Mouse (Mus musculus) small intestine, adult 2 months (tissue): ENCODE results near the gene Gm49355. TPM values are rescaled to one million over a fixed set of nuclear protein-coding genes. Genes with fewer than 3 reads are reported as not detected.
"Not testable (repeated sequence)": the region's sequence is repeated elsewhere in the genome, so short reads cannot be mapped to it uniquely, and the experiment has no call there.

ENCODE experiments used
- H3K27ac ChIP-seq: fragments of 200-500 bp; 2 replicates; pipeline ENCODE4 v1.5.1; 2012; ENCODE audit warnings: low read depth, low read length, control low read depth, inconsistent platforms; ENCODE audit not compliant: insufficient read depth
- H3K27me3 ChIP-seq: fragments of 200-500 bp; 2 replicates; pipeline ENCODE4 v1.6.1; 2012; ENCODE audit warnings: mild to moderate bottlenecking, moderate library complexity, low read length, inconsistent platforms; ENCODE audit not compliant: control insufficient read depth, insufficient read depth
- H3K36me3 ChIP-seq: fragments of 200-500 bp; 2 replicates; pipeline ENCODE4 v1.6.1; 2012; ENCODE audit warnings: mild to moderate bottlenecking, low read length, control low read depth, inconsistent platforms; ENCODE audit not compliant: control insufficient read depth, insufficient read depth
- H3K4me1 ChIP-seq: fragments of 200-500 bp; 2 replicates; pipeline ENCODE4 v1.6.1; 2012; ENCODE audit warnings: low read length, inconsistent platforms, mixed read lengths; ENCODE audit not compliant: control insufficient read depth, insufficient read depth, insufficient read length
- H3K4me3 ChIP-seq: fragments of 200-500 bp; 2 replicates; pipeline ENCODE4 v1.5.1; 2012; ENCODE audit warnings: low read depth, mild to moderate bottlenecking, control low read depth, inconsistent platforms, low read length, moderate library complexity
- CTCF ChIP-seq: fragments of 200-500 bp; IDR thresholded peaks from 2 replicates; pipeline ENCODE4 v1.5.1; 2012; ENCODE audit warnings: low read depth, mild to moderate bottlenecking, control low read depth, inconsistent platforms, low read length, moderate library complexity, mixed read lengths; ENCODE audit not compliant: insufficient replicate concordance, insufficient read length; ENCODE audit errors: extremely low read depth
- POLR2A ChIP-seq: fragments of 200-500 bp; IDR thresholded peaks from 2 replicates; pipeline ENCODE4 v1.6.1; 2012; ENCODE audit warnings: low read depth, mild to moderate bottlenecking, control low read depth, inconsistent platforms, low read length, moderate library complexity
- WGBS: fragments of 180-500 bp; shearing (Covaris S2); methylation state at CpG from one replicate; pipeline ENCODE4 v1.1.7; 2018; 5-methylcytosine and 5-hydroxymethylcytosine counted together
- polyA plus RNA-seq: library from polyadenylated mRNA; depleted of rRNA; stranded (reverse); fragments of >200 nt; gene quantifications from 2 replicates; pipeline ENCODE4 v1.2.3, GENCODE M21; 2012; rRNA removed

Gm49355 gene
- polyA plus RNA-seq = 0.04 TPM in 1 of 2 replicates, not detected in the other

DNA sequence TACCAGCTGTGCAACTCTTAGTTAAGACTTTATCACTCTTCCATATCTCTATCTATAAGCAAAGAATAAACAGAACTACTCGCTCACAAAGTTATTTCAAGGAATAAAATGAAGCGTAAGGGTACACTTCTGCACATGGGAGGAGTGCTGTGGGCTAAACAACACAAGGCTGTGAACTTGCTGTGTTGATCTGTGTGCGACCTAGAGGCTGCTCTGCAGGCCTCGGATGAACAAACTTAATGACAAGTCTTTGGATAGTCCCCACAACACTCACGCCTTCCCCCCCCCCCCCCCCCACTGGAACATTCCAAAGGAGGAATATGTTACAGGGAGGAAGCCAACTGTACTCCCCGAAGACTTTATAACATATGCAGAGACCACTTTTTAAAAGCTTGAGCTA, at the start of gene Gm49355:
Gene Gm49355, plus strand, starts transcription at position 336 of the 400 bp plus-strand sequence.
- 71% methylated on average over 6 of the region's 6 CpGs for WGBS
- Histone ChIP-seq H3K27me3 (no peaks in the 10 kb centered on the region), H3K27ac (peak within 1 kb of the TSS; percentile 82), H3K36me3 (peaks cover 4% of the 10 kb centered on the region; the same call in 1 of the 2 replicates), H3K4me3 (peak within 1 kb of the TSS; percentile 76), H3K4me1 (no peaks in the 10 kb centered on the region)
- TF ChIP-seq CTCF (no peak), POLR2A (no peak)

DNA sequence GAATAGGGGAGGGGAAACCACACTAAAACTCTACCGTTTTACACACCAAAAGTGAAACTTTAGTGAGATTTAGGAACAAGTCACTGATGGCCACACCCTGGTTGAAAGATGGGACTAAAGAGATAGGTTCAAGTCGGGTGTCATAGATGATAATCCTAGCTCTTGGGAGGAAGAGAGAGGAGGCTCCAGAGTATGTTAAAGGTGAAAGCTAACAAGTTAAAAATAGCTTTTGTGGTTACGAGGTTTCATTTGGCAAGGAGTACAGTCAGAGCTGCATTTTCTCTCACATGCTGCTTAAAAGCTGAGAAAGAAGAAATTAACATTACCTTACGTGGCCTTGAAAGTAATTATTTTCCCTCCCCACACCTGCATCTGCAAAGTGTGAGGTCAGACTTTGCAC, 40.0 kb upstream of the Gm49355 start:
- Histone ChIP-seq H3K27ac (no peak overlapping the region), H3K4me3 (no peak overlapping the region), H3K27me3 (no peaks in the 10 kb centered on the region), H3K36me3 (no peaks in the 10 kb centered on the region), H3K4me1 (no peaks in the 10 kb centered on the region)
- no peak for TF ChIP-seq POLR2A
- TF ChIP-seq CTCF = no peak
- 65% methylated on average over 4 of the region's 4 CpGs for WGBS

DNA sequence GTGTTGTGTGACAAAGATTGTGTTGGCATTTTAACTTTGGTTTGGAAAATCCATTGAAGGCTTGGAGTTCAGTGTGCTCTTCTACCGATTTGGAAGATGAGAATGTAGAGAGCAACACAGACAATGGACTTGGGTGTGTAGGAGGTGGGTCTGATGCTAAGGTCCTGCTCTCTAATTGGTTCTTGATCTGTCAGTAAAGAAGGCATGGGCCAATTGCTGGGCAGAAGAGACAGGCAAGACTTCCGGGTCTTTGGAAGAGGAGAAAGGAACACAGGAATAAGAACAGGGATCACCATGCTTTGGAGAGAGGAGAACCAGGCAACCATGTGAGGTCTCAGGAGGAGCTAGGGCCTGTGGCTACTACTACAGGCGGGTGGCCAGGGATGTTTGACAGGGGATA, 7.7 kb upstream of the Gm49355 start:
- Histone ChIP-seq H3K27ac (no peak overlapping the region), H3K36me3 (no peaks in the 10 kb centered on the region), H3K4me3 (no peak overlapping the region), H3K4me1 (no peaks in the 10 kb centered on the region), H3K27me3 (no peaks in the 10 kb centered on the region)
- TF ChIP-seq CTCF = no peak
- no peak for TF ChIP-seq POLR2A
- 51% methylated on average over 3 of the region's 3 CpGs for WGBS

DNA sequence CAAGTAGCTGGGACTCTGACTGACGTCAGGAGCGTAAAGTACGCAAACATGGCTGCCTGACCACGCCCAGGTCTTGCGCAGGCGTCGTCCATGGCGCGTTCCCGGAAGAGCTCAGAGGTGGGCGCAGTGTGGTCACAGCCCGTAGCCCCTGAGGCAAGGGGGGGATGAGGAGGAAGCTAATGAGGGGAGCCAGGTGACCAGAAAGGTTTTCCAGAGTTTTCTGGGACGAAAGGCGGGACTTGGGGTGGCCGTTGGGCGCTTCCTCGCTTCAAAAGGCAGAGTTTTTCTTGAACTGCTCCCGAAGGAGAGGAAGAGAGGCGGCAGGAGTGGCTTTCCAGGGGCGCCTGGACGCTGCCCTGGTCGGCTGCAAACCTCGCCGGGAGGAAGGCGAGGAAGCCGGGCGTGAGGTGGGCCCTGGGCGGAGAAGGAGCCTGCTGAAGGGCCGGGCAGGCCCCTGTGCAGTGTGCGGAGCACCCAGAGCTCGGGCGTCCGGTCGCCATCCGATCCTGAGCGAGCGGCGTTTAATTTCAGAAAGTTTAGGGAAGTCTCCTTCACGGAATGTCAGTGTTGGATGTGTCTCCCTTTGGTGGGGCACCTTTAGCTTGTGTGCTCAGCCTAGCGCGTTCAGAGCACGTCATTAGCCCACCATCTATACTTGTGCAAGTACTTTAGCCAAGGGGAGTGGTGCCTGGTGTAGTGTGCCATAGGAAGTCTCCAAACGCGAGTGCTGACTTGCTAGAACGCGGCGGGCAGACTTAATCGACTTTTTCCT, 551 bp downstream of the Gm49355 start, which contains the start of gene 3830406C13Rik:
Gene 3830406C13Rik, plus strand, starts transcription at position 33 of the 772 bp plus-strand sequence.
- H3K36me3 ChIP-seq = peaks cover 9% of the 10 kb centered on the region
- TF ChIP-seq POLR2A (peak; percentile 90), CTCF (no peak)
- peak within 1 kb of the TSS; percentile 82 for H3K27ac ChIP-seq
- H3K4me1 ChIP-seq = peaks cover 2% of the 10 kb centered on the region; the same call in 1 of the 2 replicates
- H3K4me3 ChIP-seq = peak within 1 kb of the TSS; percentile 76
- no peaks in the 10 kb centered on the region for H3K27me3 ChIP-seq
- under 1% methylated on average over 48 of the region's 48 CpGs for WGBS

DNA sequence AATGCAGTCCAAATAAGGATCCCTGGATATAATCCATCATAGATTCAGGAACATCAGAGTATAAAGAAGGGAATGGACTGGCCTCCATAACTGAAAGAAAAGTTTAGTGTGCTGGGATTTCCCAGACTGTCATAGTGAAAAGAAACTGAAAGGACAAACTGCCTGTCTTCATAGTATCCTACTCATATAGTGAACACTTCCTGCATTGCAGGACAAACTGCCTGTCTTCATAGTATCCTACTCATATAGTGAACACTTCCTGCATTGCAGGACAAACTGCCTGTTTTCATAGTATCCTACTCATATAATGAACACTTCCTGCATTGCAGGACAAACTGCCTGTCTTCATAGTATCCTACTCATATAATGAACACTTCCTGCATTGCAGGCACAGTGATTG, 6.0 kb downstream of the Gm49355 start:
- H3K4me3 ChIP-seq, H3K27ac ChIP-seq, H3K27me3 ChIP-seq, H3K4me1 ChIP-seq: not testable (repeated sequence)
- H3K36me3 ChIP-seq = peaks cover 33% of the 10 kb centered on the region

DNA sequence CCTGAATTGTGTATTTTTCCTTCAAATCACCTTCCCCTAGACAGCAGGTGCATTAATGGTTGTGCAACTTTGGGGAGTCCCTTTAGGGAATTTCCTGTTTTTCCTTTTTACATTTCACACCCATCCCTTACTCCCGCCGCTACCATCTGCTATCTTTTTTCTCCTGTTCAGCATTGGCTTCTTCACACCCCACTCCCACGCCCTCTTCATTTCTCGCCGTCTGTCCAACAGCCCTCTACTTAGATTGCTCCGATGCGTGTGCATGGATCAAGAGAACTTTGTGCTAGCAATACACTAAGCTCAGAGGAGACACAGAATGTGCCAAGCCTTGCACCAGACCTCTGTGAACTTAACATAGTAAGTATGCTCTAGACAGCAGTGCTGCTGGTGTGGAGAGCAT, 12.6 kb downstream of the Gm49355 start:
- Histone ChIP-seq H3K4me1 (no peaks in the 10 kb centered on the region), H3K4me3 (no peak overlapping the region), H3K27ac (no peak overlapping the region), H3K36me3 (peaks cover 52% of the 10 kb centered on the region), H3K27me3 (no peaks in the 10 kb centered on the region)
- WGBS = 92% methylated on average over 7 of the region's 7 CpGs
- TF ChIP-seq POLR2A (no peak), CTCF (no peak)

DNA sequence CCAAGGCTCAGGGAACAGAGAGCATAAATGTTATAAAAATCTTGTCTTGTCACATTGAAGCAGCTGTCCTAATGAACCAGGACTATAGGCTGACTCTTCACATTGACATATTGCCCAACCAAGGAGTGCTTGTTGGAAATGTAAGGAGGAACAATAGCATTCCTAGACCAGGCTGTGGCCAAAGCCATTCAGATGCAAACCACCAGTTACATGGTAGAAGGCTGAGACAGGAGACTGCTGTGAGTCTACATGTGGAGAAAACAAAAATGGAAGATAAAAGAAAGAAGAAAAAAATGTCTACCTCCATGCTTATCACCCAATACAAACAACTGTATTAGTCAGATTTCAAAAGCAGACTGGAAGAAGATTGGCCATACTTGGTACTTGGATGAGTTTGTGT, 15.4 kb downstream of the Gm49355 start:
- Histone ChIP-seq H3K27me3 (no peaks in the 10 kb centered on the region), H3K4me3 (no peak overlapping the region), H3K27ac (no peak overlapping the region), H3K4me1 (no peaks in the 10 kb centered on the region), H3K36me3 (peaks cover 46% of the 10 kb centered on the region)
- no peak for TF ChIP-seq POLR2A
- TF ChIP-seq CTCF = no peak

DNA sequence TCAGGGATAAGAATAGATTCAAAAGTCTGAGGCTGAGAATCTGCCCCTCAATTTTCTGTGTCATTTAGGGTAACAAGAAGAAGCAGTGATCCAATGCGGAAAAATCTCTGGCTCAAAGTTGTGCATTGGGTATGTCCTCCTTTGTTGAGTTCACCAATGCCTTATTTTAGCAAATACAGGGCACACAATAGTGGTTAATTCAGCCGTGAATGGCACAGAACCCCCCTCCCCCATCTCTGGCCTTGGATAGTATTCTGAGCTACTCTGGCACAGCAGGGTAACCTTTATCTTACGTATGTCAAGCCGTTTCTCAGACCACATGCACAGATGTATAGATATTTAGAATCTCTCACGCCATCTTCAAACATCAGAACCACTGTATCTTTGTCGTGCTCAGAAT, 15.9 kb downstream of the Gm49355 start:
- no peak for TF ChIP-seq POLR2A
- TF ChIP-seq CTCF = no peak
- Histone ChIP-seq H3K4me1 (no peaks in the 10 kb centered on the region), H3K36me3 (peaks cover 43% of the 10 kb centered on the region), H3K4me3 (no peak overlapping the region), H3K27me3 (no peaks in the 10 kb centered on the region), H3K27ac (no peak overlapping the region)
- WGBS = 86% methylated on average over 6 of the region's 6 CpGs
